Mouse (Mus musculus) activated CD4-positive, CD25-positive, alpha-beta regulatory T cell, adult 4 months (primary cell): Measurements from ENCODE around the gene Rsph9. TPM values are rescaled to one million over a fixed set of nuclear protein-coding genes. Genes with fewer than 3 reads are reported as not detected.

Source experiments
- ATAC-seq: one replicate; pipeline ENCODE4 v1.8.0; 2017
- polyA plus RNA-seq, 2 experiments: library from polyadenylated mRNA; unstranded; fragments of 100-300 nt; shearing (Covaris generic); gene quantifications; one replicate each; pipeline ENCODE4 v1.2.1; 2017

Gene Rsph9
- polyA plus RNA-seq, 2 experiments from 2014 or later = 1.5 TPM

- no peak for ATAC-seq
These were observed 5.3 kb downstream of the Rsph9 start for GRCm38 (mm10) chr17:46138563-46139236.

GRCm38 (mm10) chr17:46132862-46133261 is 11.2 kb downstream of the Rsph9 start:
- no peak for ATAC-seq

- ATAC-seq = peak; percentile 65
These were observed 11.8 kb downstream of the Rsph9 start for GRCm38 (mm10) chr17:46132058-46132718.

- ATAC-seq = no peak
These were observed 14.1 kb downstream of the Rsph9 start for GRCm38 (mm10) chr17:46129741-46130498.

- ATAC-seq = no peak
These were observed 16.1 kb downstream of the Rsph9 start for GRCm38 (mm10) chr17:46127814-46128493.

- ATAC-seq = no peak
These were observed 17.4 kb downstream of the Rsph9 start for GRCm38 (mm10) chr17:46126608-46127007.

GRCm38 (mm10) chr17:46123953-46124700 is 19.9 kb downstream of the Rsph9 start:
- no peak for ATAC-seq

- ATAC-seq = no peak
These were observed 20.7 kb downstream of the Rsph9 start for GRCm38 (mm10) chr17:46123285-46123684.

GRCm38 (mm10) chr17:46122791-46123190 is 21.2 kb downstream of the Rsph9 start:
- ATAC-seq = no peak

- ATAC-seq = no peak
These were observed 24.4 kb downstream of the Rsph9 start for GRCm38 (mm10) chr17:46119641-46120040.

- ATAC-seq = no peak
These were observed 25.6 kb downstream of the Rsph9 start for GRCm38 (mm10) chr17:46118423-46118850.

GRCm38 (mm10) chr17:46117623-46118422 is 26.2 kb downstream of the Rsph9 start:
- no peak for ATAC-seq

GRCm38 (mm10) chr17:46116881-46117280 is 27.1 kb downstream of the Rsph9 start:
- ATAC-seq = no peak

GRCm38 (mm10) chr17:46116138-46116537 is 27.9 kb downstream of the Rsph9 start:
- no peak for ATAC-seq

GRCm38 (mm10) chr17:46115489-46115888 is 28.5 kb downstream of the Rsph9 start:
- no peak for ATAC-seq

GRCm38 (mm10) chr17:46110402-46111289 is 33.4 kb downstream of the Rsph9 start, which contains the start of gene Mrps18a:
TSS of gene Mrps18a (plus strand) at chr17:46110986.
- peak; percentile 96 for ATAC-seq

- ATAC-seq = no peak
These were observed 35.7 kb downstream of the Rsph9 start for GRCm38 (mm10) chr17:46108286-46108685.

- no peak for ATAC-seq
These were observed 39.5 kb downstream of the Rsph9 start for GRCm38 (mm10) chr17:46104487-46104886.

- no peak for ATAC-seq
These were observed 41.3 kb downstream of the Rsph9 start for GRCm38 (mm10) chr17:46102608-46103159.

- no peak for ATAC-seq
These were observed 42.1 kb downstream of the Rsph9 start for GRCm38 (mm10) chr17:46101906-46102305.
